Mouse (Mus musculus) yolk sac, embryonic 10.5 days (tissue): ENCODE measurements around the gene Isy1.

Experiments used
- DNase-seq: peaks from one replicate; pipeline ENCODE4 v3.0.0-alpha.2; 2017; ENCODE audit warnings: low spot score

The Isy1 gene

DNA sequence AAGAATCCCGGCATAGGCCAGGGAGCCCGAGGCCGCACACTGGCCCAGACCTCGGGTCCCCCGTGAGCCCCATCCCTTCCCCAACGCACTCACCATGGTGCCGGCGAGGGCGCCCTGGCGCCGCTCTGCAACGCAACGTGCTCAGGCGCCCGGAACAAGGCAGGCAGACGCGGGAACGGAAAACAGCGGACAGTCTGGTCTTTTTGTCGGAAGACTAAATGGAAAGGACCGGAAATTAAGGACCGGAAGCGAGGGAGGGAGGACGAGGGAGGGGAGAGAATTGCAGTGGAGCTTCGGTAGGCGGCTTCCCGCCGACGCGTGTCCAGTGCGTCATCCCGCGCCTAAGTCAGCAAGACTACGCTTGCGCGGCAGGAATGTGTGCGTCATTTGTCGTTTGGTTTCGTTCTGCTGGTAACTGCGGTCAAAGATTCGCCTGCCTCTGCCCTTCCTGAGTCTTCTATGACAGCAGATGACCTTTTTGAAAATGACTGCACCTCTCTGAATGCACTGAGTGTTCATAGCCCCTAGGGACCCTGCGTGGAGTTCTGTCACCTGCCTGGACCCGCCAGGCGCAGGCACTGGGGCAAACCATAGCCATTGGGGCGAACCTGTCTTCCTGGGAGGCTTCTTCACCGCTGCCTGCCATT is at the start of gene Isy1:
Isy1 (minus strand) TSS at position 248 of the 647 bp plus-strand sequence.
- peak; percentile 96 for DNase-seq

GRCm38 (mm10) chr6:87887594-87888233 is 49.1 kb upstream of the Isy1 start, which contains the start of gene Copg1:
TSS of gene Copg1 (plus strand) at chr6:87887814.
- peak; percentile 99 for DNase-seq

DNA sequence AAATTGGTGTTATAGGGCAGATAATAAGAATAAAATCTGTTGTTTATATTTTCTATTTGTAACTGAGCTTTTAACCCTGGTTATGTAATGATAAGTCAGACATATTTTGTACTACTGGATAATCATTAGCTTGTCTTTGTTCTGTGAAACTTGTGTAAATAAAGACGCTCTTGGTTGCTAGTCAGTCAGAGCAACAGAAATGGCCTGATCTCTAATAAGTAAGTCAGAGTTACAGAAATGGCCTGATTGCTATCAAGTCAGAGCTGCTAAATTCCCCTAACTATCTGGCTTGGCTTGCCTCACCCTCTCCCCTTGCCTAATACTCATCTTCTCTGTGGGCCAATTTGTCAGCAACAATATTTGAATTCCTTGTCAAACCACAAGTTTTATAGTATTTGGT is 48.1 kb upstream of the Isy1 start:
- DNase-seq, result peak; percentile 14

- no peak for DNase-seq
These were observed 44.2 kb upstream of the Isy1 start for GRCm38 (mm10) chr6:87882816-87883215.

DNA sequence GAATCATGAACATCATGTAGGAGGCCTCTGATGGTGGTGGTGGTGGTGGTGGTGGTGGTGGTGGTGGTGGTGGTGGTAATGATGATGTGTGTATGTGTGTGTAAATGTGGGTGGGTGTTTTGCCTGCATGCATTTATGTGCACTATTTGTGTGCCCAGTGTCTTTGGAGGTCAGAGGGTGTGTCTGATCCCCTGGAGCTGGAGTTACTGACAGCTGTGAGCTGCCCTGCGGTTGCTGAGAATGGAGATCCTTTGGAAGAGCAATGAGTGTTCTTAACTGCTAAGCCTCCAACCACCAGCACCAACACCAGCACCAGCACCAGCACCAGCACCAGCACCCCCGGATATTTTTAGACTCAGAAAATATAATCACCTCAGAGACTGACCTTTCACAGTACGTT is 43.6 kb upstream of the Isy1 start:
- no peak for DNase-seq

DNA sequence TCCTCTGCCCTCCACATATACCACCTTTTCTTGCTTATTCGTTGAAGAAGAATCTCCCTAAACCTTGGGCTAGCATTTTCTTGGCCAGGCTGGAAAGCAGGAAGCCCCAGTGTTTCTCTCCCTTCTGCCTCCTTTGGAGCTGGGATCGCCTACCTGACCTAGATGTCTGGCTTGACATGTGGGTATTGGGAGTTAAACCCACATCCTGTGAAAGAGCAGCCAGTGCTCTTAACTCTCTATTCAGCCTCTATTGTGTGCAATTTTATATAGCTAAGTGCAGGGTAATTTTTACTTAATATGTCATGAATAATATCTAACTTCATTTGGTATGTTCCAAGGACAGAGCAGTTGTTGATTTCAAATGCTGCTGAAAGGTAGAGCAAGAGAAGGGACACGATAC is 41.0 kb upstream of the Isy1 start:
- DNase-seq, result no peak

- peak; percentile 75 for DNase-seq
These were observed 40.4 kb upstream of the Isy1 start for GRCm38 (mm10) chr6:87879010-87879409.

DNA sequence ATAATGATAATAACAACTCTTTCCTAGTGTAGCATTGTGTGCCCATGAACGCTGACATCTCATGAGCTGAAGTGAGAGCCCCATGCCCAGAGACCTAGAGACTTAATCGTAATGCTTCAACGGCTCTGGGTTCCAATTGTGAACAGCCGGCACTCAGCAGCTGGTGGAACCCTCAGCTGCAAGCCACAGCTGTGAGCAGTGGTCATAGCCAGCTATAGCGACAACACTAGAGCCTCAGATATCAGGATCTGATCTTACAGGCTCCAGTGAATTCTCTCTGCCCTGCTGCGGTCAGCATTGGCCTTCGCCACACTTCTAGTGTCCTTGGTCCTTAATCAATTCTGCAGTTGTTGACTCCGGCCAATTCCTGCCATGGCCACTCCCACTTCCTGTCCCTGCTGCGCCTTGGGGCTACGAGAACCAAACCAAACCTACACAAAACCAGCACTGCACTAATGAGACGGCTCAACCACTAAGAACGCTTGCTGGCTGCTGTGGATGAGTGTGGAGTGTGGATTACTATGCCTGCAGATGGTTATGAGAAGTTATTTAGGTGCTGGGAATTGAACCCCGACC is 37.6 kb upstream of the Isy1 start:
- peak; percentile 71 for DNase-seq

DNA sequence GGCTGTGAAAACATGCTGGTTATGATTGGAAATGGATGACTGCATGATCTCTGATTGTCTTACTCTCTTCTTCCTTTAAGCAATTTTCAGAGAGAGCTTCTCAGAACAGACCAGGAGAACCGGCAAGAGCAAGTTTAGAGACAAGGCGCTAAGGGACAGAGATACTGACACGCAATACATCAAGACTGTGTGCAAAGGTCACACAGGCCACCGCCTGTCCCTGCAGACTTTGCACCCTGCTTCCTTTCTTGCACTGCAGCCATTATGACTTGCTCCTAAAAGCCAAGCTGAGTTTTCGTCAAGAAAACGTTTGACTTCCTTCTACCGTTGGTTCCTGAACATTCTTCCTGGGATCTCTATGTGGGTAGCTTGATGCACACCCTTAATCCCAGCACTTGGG is 37.0 kb upstream of the Isy1 start:
- peak; percentile 83 for DNase-seq

DNA sequence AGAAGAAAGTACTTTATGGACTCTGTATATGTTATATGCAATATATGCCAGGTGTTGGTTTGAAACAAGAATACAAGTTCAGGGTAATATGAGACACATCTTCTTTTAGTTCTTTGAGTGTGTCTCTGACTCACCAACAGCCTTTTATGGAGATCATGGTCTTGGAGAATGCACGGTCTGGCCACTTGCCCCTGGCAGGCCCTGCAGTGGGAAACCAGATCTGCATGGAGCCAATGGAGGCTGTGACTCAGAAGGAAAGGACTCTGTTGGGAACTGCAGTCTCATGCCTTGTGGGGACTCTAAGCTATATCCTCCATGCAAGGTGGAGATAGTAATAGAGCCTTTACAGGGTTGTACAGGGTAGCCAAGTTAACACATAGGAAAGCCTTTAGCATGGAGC is 36.5 kb upstream of the Isy1 start:
- DNase-seq, result no peak

GRCm38 (mm10) chr6:87873963-87874362 is 35.4 kb upstream of the Isy1 start:
- DNase-seq, result no peak

DNA sequence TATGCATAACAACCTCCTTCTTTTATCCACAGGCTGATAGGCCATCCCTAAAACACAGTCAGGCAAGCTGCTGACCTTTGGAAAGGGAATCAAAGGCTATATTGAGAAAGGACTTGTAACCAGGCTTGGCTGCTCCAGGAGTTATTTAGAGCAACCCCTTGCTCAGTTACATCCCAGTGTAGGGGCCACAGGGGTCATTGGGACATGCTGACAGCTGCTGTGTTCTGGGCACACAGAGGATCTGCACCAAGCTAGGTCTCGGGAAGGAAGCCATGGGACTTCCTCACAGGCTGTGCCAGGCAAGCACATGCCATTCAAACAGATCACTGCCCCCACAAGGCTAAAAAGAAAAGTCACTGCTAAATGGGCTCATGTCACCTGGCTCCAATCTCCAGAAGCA is 34.5 kb upstream of the Isy1 start:
- DNase-seq, result peak; percentile 71

DNA sequence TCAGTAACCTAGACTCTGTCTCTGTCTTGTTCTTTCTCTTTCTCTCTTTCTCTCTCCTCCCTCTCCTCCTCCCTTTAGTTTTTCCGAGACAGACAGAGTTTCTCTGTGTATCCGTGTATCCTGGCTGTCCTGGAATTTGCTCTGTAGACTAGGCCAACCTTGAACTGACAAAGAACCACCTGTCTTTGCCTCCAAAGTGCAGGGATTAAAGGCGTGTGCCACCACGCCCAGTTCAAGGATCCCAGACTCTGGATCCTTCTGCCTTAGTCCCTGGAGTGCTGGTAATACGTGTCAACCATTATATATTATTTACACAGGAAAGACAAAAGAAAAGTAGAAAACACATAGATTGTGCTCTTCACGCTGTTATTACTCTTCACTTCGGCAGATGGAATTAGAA is 32.6 kb upstream of the Isy1 start:
- DNase-seq, result no peak

GRCm38 (mm10) chr6:87870440-87870839 is 31.8 kb upstream of the Isy1 start:
- no peak for DNase-seq

- no peak for DNase-seq
These were observed 30.4 kb upstream of the Isy1 start for GRCm38 (mm10) chr6:87868871-87869506.

DNA sequence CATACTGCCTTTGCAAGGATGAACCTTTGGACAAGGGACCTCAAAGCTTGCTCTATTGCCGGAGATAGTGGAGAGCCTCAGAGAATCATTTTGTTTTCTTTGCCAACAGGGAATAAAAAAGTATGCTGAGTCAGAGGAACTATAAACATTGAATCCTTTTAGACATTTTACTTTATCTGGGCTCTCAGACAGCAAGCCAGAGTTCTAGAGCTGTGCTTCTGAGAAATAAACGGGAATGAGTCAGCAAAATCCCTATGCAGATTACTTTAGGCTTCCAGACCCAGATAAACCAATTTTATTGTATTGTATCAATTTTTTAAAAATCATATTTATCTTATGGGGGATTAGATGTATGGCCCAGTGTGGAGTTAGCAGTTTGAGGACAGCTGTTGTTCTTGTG is 28.7 kb upstream of the Isy1 start:
- no peak for DNase-seq

- no peak for DNase-seq
These were observed 27.6 kb upstream of the Isy1 start for GRCm38 (mm10) chr6:87866211-87866610.

DNA sequence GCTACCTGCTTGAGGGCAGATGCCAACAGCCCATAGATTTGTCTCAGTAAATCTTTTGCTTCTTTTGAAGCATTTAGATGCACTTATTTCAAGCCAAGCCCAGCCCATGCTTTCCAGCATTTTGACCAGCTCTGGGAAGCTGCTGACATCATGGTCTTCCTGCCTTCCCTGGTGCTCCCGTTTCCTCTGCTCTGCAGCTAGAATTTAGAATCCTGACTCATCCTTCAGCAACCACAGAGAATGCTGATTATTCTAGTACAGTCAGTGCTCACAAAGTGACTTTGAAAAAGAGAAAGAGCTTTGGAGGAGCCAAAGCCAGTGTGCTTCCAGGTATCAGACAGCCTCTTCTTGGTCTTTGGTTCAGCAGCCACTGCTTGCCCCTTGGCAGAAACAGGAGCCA is 18.5 kb upstream of the Isy1 start:
- DNase-seq, result no peak

DNA sequence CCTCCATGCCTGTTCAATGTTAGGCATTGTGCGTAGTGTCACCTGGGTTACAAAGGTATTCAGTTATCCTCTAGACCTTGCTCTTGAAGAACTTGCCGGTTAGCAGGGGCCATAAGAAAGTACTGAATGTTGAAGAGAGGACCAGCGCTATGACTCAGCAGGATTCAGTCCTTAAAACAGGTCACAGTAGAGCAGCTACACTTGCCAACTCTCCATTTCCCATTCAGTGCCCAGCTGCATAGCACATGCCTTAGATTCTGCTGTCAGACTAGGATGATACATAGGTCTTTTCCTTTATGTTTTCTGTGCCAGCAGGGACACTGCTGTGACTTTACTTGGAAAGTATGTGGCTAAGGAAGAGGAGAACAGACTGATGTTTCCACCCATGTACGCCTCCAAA is 14.8 kb upstream of the Isy1 start:
- DNase-seq, result no peak

- DNase-seq, result no peak
These were observed 13.3 kb upstream of the Isy1 start for GRCm38 (mm10) chr6:87851871-87852270.

GRCm38 (mm10) chr6:87850900-87851614 is 12.5 kb upstream of the Isy1 start, which contains the start of gene Cnbp:
TSS of gene Cnbp (minus strand) at chr6:87851106.
- DNase-seq, result peak; percentile 96

- peak; percentile 54 for DNase-seq
These were observed 11.7 kb upstream of the Isy1 start for GRCm38 (mm10) chr6:87850155-87850899.
